Mouse (Mus musculus) adrenal gland, postnatal 25 days (tissue): Measurements from ENCODE around the gene Ptk7. TPM values are rescaled to one million over a fixed set of nuclear protein-coding genes. Genes with fewer than 3 reads are reported as not detected.

Experiments used
- DNase-seq: peaks from one replicate; pipeline ENCODE4 v3.0.0; 2021; ENCODE audit warnings: mixed read lengths
- total RNA-seq: library from RNA; stranded (reverse); gene quantifications from 2 replicates; pipeline ENCODE4 v1.2.3, GENCODE M21; 2021

The Ptk7 gene
- total RNA-seq, 1 experiment from 2014 or later, result 16.8 TPM

DNA sequence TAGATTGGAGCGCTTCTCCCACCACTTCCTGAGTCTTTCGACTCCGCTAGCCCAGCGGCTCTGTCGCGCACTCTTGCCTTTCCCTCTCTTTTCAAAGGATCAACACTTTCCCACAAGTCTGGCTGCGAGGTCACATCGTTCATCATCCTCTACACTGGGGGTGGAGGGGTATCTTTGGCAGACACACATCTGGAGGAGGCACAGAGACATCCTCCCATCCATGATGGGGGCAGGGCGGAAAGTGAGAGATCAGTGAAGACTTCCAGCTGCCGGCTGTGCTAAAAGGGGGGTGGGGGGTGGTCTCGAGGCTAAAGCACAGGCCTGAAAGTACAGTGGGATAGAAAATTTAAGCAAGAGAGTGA lies 72.7 kb downstream of the Ptk7 start:
- peak; percentile 27 for DNase-seq

DNA sequence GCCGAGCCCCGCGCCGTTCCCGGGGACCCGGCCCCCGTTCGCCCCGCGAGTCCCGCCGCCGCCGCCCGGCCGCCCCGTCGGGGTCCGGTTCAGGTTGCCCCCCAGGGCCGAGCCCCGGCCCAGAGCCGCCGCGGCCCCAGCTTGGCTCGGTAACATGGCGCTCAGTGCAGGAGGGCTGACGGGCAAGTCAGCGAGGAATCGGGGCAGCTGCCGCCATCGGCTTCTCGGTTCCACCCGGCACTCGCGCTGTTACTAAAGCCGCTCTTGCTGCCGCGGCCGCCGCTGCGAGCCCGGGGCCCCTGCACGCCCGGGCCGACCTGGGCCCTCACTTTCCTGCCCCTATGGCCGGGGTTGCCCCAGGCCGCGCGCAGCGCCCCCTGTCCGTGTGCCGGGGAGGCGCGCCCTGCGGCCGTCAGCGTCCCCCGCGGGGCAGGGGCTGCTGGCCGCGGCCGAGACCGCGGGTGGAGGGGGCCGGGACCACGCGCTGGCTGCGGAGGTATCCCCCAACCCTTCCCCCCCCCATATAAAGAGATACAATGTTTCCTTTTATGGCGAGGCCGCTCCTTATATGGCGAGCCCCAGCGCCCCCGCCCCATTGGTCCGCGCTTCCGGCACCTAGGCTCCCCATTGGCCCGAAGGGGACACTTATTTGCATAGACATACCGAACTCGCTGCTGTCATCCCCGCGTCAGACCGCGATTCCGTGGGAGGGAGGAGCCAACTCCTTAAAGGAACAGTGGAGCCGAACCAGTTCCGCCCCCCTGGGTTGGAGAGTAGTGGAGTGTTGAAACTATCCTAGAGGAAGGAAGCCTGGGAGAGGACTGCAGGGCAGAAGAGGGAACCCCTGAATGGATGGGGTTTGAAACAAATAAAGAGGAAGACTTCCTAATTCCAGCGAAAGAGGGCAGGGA lies 73.4 kb downstream of the Ptk7 start, which contains the start of gene Srf:
Gene Srf (minus strand): TSS at position 503 of the 911 bp plus-strand sequence.
- peak; percentile 93 for DNase-seq

DNA sequence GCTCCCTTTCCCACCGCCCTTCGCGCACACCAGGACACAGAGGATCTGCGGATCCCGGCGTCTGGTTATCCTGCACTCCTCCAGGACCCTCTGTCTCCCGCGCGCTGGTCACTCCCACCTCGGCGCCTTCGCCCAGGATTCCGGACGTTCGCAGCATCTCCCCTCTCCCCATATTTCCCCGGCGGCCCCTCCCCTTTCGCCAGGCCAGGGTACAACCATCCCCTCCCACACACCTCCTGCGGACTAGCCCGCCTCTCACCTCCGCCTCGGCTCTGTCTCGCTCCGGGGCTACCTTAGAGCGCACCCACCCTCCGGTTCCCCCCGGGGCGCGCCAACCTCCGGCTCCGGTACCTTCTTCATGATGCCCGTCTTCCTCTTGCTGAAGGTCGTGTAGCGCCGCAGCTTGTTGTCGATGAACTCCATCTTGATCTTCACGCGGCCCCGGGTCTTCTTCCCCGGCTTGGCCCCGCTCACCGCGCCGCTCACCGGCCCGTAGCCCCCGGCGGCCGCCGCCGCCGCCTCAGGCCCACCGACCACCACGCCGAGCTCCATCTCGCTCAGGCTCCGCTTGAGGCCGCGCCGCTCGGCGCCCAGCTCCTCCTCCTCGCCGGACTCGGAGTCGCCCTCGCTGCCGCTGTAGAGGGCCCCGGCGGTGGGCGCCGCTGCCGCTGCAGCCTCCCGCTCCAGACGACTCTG lies 74.2 kb downstream of the Ptk7 start:
- peak; percentile 38 for DNase-seq

DNA sequence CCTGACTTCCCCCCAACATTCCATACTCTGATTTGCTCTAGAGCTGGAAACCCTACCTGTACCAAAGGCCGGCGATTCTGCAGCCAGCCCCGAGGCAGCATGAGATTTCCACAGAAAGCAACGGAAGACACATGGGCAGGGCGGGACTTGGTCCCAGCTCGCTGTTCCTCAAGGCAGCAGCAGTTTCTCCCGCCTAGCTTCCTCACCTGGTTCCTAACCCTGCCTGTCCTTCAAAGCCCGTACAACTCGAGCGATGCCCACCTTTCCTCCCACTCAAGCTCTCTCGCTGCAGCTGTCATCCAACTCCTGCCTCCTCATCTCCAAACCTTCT lies 74.7 kb downstream of the Ptk7 start:
- DNase-seq, result no peak

DNA sequence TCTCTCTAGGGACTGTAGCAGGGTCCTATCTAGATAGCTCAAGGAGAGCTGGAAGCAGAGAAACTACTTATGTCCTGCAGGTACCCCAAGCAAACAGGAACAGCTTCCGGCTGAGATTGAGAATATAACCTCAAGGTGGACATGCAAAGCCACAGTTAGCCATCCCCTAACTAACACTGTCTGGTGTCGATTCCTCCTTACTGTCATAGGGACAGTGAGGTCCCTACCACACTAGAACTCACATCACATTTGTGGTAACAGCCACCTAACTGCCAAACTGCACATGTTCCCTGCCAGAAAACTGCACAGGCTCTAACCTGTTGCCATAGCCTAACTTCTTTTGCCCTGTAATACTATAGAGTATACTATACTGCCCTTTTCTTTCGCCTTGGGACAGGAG lies 75.4 kb downstream of the Ptk7 start:
- DNase-seq, result no peak

DNA sequence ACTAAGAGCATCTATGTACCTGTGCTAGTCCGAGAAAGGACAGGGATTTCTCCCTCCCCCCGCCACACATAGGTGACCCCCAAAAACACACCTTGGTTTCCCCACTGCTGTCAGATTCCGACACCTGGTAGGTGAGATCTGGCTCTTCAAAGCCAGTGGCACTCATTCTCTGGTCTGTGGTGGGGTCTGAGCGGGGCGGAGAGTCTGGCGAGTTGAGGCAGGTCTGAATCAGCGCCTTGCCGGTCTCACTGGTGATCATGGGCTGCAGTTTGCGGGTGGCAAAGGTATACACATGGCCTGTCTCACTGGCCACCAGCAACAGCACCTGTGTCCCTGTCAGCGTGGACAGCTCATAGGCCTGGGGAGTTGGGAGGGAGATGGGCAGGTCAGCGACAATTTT lies 75.8 kb downstream of the Ptk7 start:
- no peak for DNase-seq

DNA sequence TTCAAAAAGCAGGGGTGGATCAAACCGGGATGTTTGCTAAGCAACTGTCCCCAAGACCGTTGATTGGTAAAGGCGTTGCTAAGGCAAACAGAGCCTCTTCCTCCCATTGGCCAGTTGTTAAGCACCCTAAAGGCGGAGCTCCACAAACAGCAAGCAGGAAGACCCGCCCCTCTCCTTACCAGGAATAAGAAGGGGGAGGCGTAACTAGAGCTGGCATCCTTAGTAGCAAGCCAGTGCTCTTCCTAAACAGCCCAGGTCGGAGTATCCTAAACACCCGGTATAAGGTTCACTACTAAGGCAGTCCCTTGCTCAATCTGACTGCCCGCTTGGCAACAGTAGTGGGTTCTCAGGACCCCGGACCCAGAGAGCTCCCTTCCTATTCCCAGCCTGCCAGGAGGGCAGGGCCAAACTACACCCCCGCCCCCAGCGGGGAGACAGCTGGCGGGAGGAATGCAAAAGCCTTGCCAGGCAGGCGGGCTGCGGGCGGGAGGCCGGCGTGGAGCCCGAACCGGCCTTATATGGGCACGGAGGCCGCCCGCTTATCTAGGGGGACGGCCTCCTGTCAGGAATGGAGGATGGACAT lies 76.4 kb downstream of the Ptk7 start:
- peak; percentile 88 for DNase-seq

DNA sequence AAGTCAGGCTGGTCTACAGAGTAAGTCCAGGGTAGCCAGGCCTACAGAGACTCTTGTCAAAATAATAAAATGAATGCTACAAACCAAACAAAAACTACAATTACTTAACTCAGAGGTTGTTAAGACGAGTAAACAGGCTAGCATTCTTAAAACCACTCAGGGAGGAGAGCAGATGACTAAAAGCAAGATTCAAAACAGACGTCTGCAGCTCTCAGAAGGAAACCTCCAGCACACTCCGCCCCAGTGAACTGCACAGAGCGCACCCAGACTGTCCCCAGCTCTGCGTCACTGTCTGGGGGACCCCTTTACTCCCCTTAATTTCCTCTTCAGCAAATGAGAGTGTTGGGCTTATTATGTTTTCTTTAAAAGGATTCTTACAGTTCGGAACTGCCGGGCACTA lies 77.2 kb downstream of the Ptk7 start:
- DNase-seq, result no peak

DNA sequence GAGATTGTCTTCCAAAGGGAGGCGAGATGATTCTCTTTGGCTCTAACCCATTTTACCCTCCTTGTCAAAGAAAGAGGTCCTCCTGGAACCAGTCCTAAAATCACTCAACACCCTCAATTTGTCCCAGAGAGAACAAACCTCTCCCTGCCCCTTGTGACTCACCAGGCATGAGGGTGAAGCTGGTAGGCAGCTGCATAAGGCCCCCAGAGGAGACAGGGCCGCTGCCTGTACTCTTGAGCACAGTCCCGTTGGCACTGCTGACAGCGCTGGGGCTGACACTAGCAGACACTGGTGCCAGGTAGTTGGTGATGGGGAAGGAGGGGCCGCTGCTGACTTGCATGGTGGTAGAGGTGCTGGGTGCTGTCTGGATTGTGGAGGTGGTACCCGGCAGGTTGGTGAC lies 77.9 kb downstream of the Ptk7 start:
- DNase-seq, result no peak

DNA sequence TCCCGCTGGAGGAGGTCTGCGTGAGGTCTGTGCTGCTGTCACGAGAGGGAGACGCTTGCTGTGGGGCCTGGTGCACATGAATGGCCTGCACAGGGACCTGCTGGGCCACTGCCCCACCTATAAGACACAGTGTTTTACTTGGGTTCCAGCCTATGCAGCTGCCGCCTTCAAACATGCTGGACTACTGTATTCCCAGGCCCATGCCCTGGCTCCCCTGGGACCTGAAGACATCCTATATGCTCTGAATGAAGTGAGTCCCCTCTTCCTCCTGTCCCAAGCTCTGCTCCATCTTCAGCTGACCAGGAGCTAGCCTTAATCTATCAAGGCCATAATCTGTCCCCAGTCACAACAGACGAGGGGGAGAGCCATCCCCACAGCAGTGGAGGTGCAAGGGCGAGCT lies 78.4 kb downstream of the Ptk7 start:
- DNase-seq, result no peak

DNA sequence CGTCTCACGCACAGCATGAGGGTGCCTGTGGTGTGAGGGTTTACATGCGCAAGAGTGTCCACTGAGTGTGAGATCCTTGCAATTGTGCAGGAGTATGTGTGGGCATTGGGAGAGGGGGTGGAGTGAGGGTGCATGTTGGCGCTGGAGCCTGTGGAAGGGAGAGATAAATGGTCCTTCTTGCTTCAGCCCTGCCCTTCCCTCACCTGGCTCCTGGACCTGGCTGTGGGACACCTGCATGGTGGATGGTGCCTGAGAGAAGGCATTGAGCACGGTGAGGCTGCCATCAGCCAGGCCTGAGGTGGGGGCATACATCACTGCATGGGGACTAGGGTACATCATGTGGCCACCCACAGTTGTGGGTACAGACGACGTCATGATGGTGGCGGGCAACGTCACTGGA lies 79.7 kb downstream of the Ptk7 start:
- no peak for DNase-seq

DNA sequence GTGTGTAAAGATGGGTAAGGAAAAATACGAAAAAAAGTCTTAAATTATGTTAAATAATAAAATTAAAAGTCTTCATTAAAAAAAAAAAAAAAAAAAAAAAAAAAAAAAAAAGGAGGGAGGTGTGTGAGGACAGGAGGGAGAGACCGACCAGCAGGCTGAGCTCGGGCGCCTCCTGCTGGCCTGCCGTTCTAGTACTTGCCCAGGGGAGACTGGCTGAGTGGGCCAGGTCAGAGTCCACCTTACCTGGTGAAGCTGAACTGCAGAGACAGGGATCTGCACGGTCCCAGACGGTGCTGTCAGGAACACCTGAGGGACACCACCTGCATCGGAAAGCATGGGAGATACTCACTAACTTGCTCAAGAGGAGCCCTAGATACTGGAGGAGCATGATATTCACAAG lies 80.1 kb downstream of the Ptk7 start:
- peak; percentile 45 for DNase-seq

DNA sequence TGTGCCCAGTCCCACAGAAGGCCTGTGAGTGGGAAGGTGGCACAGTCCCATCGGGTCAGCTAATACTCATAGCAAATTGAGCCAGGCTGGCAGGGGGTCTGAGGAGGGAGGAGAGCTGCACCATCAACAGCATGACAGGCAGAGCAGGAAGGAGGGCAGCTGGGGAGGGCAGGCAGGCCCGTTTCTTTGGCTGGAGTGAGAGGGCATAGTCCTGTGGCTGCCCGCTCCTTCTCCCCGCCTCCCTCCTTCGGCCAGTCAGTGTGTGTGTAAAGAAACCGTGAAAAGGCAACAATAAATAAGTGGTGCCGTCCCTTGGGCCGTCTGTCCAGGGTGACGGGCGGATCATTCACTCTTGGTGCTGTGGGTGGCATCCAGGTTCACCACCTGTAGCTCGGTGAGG lies 80.6 kb downstream of the Ptk7 start:
- no peak for DNase-seq

DNA sequence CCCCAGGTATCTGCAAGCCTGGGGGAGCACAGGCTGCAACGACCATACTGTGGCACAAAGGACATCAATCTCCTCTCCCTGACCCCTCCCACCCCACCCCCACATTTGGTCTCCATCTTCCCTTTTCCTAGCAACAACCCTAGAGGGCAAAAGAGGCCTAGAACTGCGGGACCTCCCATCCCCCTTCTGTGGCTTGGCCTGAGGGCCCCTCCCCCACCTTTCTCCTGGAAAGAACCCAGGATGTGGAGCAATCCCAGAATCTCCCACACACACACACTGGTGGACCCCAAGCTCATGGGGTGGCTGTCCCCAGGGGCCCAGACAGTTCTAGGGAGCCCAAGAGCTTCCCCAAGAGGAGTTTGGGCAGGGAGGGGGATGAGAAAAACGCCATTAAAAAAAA lies 81.4 kb downstream of the Ptk7 start:
- no peak for DNase-seq

DNA sequence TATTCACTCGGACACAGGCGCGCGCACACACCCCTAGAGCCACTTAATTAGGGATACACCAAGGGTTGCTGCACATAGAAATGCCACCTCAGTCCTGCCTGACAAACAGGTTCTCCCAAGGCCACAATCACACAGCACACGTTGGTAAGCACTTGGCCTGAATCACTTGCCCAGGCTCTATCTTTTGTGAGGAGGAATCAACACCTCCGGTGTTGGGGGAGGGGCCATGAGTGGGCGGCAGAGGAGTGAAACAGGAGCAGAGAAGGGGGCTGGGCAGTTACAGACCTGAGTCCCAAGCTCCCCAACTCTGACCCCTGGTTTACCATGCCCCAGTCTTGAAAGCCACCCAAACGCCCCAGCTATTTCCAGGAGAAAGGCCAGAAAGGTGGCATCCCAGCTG lies 82.3 kb downstream of the Ptk7 start:
- no peak for DNase-seq

DNA sequence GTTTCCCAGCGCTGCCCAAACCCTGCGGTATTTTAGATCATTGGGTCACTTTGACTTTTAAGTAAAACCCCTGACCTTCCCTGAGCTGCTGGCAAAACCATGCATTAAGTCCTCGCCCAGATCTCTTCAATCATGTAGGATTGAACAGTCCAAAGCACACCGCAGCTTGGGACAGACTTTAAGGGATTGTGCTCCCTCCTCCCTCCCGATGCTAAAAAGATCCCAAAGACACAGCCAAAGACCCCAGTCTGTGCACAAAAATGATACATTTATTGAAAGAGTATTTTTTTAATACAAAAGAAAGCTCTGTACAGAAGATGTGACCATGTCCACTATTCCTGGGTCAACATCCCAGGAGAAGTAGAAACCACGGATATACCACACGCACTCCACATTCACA lies 82.7 kb downstream of the Ptk7 start:
- no peak for DNase-seq

DNA sequence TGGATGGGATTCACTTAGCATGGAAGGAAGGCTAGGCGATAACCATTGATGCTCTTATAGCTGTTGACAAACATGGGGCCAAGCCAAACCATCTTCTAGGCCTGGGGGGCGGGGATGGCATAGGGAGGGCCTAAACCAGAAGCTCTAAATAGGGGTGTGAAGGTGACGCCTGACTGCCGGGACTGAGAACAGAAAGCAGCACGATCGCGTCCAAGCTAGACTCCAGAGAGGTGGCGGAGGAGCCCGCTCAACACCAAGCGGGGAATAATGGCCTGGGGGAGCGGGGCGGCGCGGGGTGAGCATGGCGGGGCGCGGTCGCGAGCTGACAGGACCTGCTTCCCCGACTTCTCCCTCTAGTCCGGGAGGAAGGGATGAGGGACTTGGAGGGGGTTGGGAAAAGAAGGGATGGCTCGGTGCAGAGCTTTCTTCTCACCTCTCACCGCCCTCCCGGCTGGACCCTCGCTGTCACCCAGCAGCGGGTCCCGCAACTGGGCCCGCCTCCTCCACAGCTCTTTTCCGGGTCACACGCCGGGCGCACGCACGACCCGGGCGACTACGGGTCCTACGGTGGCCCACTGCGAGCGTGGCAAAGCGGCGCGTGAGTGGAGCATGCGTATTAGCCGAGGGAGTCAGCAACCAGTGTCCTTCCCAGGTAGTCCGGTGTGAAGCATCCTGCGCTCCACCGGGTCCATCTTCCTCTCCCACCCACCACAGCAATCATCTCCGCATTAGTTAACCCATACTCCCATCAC lies 83.3 kb downstream of the Ptk7 start, which contains the start of gene Cul9:
Gene Cul9 (minus strand): TSS at position 576 of the 752 bp plus-strand sequence.
- DNase-seq, result peak; percentile 84

DNA sequence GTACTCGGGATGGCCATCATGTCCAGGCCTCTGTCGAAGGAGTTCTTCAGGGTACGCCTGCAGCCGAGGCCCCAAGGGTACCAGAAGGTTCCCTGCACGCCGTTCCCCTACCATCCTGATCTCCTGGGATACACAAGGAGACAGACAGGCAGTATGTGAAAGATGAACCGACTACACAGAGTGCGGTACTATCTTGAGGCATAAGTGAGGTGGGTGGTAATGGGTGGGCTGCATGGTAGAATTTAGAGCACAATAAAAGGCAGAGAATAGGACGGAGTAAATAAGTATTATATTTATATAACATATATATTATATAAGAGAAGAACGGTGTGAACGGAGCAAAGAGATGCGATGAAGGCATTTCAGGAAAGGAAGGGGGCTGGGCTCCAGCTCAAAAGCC lies 85.6 kb downstream of the Ptk7 start:
- DNase-seq, result no peak

DNA sequence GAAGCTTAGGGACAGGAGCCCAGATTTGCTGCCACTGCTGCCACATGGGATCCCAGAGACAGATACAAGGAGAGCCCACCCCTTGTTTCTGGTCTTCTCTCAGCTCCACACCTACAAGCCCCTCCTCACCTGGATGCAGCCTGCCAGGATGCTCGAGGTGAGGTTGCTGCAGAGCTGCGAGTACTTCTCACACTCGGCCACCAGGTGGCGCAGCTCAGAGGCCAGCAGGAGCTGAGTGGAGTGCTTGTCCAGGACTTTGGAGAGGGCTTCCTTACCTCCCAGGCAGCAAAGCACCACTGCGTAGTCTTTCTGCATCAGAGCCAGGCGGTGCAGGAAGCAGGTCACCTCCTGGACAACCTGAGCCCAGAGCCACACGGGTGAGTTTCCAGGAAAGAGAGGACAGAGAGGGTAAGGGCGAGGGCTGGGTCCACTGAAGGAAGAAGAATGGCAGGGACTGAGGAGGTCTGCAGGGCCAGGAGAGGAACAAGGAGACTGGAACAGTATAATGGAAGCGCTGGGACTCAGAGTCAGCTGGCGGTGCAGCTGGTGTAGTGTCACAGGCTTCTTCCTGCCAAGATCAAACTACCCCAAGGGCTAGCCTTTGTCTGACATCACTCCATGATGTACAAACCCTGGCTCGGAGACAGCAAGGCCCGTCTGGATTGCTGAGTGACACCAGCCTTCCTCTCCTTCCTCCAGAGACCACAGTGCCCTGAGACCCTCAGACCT lies 103.6 kb downstream of the Ptk7 start:
- DNase-seq, result peak; percentile 80

DNA sequence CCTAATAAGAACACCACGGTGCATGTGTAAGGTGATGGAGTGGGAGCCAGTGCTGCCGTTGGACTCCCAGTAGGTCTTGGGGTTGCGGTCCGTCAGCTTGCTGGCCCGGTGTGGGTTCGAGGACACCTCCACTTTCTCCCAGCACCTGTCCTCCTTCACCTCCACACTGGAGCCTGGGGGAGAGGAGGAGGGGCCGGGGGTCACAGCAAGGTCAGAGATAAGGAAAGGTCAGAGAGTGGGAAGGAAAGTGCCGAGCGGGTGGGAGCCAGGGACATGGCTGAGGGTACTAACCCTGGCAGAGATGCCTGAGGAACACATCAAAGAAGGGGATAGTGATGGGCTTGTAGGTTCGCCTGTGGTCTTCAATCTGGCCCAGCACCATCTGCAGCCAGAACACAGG lies 104.2 kb downstream of the Ptk7 start:
- DNase-seq, result no peak

DNA sequence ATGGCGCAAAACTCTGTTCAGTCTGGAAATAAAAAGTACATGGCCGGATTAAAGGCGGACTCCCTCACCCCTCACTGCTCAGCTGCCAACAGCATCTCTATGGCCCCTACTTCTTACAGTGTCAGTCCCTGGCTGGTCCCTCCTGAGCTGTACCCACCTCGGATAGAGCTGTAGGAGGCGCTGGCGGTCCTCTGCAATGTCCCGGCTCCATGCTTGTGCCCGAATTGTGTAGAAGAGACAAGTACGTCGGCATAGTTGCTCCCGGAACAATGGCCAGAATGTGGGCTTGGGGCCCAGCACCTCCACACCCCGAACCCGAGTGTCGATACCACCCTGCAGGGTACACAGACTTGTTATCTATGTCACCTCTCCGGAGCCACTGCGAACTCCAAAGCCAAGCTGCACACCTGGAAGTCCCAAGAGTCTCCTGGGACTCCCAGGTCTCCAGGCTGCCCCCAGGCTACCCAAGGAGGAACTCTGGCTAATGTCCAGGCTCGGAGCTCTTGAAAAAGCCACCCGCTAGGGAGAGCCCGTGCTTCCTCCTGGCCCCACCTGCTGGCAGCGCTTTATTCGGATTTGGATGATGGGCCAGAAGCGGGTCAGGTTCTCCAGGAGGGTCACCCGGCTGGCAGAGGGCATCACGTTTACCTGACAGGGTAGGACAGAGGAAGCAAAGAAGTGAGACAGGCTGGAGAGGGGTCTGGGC lies 107.2 kb downstream of the Ptk7 start:
- DNase-seq, result no peak
